Mouse (Mus musculus) forelimb bud, embryonic 11.5 days (tissue): ENCODE measurements at regions not wholly inside any gene's neighbourhood (a gene's known extent, or its start where the extent isn't known, plus 50 kb on each side); places are given as distances from the start of the nearest gene placed in this dataset.
"Not testable (repeated sequence)": the region's sequence is repeated elsewhere in the genome, so short reads cannot be mapped to it uniquely, and the experiment has no call there.

ENCODE experiments used
- DNase-seq: peaks from one replicate; pipeline ENCODE4 v3.0.0-alpha.2; 2012; ENCODE audit warnings: low read depth, low spot score

DNA sequence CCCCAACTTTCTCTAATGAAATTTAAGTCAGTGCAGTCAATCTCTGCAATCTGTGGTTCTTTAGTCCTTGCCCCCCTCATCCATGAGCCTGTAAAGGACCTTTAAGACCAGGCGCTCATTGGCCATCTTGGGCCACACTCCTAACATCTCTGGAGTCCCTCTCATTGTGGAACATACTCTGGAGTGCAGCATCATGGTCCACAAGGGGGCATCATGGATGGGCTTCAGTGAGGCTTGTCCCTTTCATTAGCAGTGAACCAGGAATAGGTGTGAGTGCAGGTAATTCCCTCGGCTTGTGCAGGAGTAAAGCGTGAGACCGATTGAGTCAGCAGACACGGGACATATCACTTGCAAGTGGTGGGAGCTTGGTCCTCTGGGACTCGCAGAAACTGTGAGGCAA is 137.7 kb downstream of the Sall1 start:
- no peak for DNase-seq

DNA sequence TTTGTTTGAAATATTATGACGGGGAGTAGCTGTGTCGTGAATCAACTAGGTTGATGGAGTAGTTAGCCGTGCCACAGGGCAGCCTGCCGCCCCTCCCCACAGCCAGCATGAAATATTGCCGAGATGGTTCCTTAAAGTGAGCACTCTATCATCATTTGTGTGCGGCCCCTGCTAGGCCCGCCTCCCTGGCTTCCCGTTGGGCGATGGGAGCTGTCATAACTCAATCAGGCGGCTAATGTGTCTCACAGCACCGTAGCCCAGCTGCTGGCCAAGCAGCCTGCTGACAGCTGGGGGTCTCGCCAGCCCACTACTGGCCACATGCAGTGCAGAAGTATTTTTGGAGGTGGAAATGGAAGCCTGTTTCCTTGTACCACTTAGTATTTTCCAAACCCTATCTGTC is 140.9 kb downstream of the Sall1 start:
- DNase-seq: peak; percentile 62

DNA sequence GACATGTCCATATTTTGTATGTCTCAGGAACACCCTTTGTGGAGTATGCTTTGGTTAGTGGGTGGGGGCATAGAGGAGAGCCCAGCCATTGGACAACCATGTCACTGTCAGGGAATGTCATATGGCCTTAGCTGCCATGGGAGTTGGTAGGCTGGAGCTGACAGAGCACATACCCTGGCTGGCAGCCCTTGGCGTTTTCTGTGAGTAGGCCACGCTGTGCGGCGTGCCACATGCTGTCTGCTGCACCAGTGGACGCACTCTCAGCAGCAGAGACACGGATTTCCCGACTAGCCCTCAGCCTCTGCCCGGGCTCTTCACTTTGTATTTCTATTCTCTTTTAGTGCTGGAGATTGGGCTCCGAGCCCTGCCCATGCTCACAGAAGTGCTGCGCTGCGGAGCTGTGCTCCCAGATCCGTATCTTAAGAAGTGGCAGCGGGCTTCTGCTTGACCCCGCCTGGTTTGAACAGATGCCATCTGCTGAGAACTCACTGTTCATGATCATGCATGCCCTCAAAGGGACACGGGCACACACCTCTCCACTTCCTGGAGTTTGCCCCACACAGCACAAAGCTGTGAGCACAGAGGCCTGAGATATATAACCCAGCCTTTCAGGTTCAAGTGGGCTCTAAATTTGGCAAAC is 160.1 kb downstream of the Sall1 start:
- DNase-seq: no peak

DNA sequence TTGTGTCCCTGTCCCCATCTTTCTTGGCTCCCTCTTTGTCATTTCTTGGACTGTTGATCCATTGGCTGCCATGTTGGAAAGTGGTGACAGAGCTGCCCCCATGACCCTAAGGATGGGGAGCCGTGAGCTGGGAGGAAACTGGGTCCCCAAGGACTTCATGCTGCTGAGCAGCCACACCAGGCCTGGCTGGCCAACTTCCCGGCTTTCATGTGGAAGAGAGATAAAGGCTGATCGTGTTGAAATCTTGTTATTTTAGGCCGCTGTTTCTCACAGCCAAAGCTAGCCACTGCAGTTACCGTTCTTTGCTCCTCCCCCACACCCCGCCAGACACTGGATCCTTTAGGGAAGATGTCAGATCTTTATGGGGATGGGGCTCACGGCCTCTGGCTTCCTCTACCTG is 164.1 kb downstream of the Sall1 start:
- no peak for DNase-seq

DNA sequence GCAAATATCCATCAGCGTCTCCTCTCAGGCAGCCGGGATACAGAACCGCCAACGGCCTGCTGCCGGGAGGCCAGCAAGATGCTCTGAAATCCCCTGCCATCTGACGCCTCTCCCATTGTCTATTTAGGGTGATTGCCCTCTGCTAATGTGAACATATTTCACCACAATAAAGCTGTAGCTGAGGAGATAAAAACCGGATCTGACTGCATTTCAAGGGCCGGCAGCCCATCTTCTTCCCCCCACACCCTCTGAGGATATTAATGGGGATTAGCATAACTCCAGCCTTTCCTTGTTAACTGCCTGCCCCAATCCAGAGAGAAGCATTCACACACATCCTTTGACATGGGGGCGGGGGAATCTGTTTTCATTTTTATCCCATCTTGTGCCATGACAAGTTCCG is 166.0 kb downstream of the Sall1 start:
- no peak for DNase-seq

DNA sequence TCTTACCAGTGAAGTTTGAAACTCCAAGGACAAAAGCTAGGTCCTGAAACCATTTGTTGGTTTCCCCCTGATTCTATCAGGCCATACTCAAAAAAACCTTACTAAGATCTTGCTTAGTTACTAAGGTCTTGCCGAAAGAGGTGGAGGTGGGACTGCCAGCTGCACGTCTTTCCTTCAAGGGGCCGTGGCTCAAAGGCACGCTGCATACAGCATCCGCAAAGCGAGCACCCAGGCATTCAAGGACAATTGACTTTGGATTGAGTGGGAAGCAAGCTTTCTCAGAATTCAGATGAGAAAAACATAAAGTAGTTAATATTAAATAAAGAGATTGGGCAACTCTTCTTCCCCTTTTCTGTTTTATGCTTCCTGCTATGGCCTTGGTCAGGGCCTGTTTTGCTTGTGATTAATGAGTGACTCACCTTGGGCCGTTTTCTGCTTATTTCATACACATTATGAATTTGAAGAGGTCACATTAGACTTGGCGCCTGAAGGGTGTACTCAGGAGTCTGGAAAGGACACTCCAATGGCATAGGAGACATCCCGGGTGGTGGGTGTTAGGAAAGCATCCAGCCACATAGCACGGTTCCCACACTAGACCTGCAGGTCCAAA is 166.1 kb downstream of the Cyld start:
- no peak for DNase-seq

DNA sequence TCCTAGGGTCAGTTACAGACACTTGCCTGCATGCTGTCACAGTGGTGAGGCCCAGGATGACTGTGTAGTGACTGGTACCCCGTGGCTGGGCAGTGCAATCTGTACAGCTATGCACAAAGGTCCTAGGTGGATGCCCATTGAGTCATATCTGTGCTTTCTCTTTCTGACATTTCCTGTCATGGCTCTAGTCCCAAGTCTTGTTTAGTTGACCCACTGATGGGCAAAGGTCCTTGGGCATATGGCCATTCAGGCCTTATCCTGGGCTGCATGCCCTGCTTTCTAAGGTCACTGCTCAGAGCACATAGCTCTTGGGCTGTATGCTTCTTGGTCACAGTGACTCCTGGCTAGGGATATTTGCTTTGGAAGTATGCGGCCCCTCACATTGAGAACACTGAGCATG is 160.4 kb downstream of the Cyld start:
- no peak for DNase-seq

DNA sequence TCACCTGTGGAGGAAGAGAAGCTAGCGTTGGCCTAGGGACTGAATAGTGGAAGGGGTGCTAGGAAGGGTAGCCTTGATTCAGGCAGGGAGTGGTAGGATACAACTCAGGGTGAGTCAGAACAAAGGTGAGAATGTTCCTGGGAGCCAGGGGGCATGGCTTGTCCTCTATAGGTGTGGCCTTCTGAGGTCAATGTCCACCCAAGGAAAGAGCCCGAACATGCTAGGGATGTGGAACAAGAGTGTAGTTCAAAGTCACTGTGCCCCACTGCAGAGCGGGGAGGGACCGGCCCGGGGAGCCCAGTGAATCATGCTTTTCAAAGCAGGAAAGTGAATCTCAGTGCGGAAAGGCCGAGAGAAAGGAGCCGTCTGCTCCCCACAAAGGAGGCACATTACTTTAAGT is 156.4 kb downstream of the Cyld start:
- no peak for DNase-seq

DNA sequence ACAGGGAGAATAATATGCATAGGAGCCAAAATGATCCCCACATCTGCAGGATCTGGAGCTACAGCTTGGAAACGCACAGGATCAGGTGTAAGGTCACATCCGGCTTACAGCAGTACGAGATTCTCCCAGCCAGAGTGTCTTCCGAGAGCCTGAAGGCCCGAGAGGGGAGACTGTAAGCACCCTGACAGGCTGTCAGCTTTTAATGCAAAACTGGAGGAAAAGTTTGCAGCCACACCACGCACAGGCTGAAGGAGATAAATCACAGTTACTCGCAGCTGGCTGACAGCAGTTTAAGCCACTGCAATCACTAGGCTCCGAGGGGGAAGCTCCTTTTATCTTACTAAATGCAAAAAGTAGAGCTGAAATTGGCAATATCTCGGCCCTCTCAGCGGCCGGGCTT is 149.1 kb downstream of the Cyld start:
- DNase-seq: peak; percentile 5

DNA sequence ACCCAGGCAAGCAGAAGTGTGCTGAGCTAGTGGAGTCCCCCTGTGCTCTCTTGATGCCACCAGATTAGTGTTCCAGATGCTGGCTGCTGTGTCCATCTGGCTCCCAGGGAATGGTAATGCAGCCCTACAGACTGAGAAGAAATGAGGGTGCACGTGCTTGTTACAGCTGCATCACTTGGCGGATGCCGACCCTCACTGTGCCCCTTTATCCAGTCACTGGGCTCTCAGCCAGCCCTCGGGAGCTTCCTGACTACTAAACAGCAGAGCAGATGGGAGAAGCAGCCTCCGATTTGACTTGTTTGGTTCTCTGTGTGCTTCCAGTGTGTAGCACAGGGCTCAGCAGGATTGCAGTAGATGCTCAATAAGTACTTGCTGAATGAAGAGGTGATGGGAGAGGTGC is 147.5 kb downstream of the Cyld start:
- DNase-seq: no peak

DNA sequence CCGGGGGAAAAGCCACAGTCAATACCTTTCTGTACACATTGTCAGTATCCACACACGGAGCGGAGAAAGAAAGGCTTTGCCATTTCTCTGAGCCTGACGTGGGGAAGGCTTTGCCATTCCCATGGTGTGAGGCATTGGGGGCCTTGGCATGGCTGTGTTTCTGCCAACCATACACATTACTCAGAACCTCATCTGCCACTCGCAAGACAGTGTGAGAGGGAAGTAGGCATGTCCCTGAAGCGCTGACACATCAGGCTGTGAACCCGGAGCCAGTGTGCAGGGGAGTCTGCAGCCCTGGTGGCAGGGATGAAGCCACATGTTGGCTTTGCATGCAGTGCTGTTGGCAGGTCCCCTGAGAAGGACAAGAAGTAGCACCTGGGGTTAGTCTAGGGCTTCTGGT is 145.6 kb downstream of the Cyld start:
- DNase-seq: no peak

DNA sequence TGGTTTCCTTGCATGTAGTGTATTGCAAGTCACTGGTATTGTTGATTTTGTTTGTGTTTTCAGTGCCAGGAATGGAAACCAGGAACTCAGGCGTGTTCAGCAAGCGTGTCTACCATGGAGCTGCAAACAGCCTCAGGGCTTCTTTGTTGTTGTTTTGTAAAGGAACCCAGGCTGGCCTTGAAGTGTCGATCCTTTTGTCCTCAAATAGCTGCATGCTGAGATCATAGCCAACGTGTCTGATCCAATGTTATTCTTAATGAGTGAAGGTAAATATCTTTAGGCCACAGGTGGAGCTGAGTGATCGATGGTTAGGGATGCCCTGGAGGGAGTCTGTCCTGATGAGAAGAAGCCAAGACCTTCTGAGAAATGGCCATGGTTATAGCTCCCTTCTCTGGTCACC is 143.3 kb downstream of the Cyld start:
- no peak for DNase-seq

DNA sequence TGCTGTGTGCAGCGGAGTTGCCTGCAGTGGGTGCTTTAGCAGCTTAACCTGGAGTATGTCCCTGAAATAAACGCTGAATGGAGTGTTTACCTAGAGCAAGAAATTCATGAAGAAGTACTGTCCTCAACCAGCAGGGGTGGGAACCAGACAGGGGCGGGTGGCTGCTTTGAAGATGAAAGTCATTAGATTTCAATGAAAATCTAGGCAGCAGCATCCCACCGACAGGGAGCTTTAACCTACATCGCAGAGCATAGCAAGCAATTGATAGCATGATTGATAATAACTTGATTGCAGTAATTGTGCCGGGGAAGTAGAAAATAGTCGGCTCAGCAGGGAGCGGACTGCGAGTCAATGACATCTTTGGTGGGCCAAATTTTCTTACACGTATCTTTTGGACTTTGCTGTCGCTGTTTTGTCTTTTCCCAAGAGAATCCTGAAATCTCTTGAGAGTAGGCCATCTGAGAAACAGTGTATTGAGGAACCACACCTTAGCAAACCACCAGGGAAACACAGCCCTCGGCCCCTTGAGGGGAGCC is 139.0 kb downstream of the Cyld start:
- no peak for DNase-seq

DNA sequence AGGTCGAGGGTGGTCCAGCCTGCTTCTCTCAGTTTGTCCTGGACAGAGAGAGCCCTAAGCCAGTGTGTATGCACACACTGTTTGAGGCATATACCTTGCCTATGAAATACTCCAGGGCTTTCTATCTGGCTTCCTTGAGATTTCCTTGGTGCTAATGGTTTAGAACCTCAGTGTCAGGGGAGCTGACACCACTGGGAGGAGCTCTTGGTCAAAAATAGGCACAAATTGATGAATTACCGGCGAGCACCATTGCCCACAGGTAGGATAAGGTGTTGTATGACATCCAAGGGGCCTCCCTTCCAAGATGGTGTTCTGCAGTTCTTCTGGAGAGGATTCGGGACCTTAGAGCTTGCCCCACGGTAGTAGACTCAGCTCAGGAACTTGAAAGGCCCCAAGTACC is 129.0 kb downstream of the Cyld start:
- no peak for DNase-seq

DNA sequence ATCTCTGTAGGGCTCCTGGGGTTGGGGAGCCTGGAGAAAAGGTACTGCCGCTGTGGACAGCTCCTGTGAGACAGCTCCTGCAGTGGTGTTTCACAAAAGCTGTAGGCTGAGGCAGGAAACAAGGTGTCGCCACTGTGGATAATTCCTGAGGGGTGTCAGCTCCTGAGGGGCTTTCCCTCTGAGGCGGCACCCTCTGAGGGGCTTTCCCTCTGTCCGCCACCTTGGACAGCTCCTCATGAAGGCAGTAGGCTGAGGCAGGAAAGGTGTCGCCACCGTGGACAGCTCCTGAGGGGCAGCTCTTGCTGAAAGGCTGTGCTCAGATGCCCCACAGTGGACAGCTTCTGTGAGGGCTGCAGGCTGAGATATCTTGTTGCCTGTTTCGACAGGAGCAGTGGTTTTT is 127.1 kb downstream of the Cyld start:
- DNase-seq: no peak

DNA sequence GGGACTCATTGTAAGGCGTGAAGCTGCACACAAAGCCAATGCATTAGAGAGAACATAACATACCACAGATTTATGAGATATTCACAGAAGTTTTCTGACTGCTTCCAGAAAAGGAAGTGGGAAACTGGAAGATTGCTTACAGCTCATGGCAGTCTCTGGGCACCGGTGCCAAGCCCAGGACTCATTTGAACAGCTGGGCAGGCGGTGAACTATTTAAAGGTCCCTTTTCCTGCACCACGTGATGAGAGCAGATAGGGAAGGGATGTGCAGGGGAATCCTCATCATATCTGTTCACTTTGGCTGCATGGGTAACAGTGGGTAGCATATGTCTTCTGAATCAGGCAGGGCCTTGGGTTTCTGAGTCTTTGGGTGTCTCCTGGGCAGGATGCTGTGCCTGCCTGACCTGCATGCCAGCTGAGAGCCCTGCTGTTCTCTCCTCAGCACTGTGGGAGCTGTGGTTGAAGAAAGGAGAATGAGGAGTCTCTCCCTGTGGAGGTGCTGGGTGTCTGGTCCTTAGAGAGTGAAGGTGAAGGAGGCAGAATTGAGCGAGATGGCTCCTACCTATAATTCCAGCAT is 123.5 kb downstream of the Cyld start:
- DNase-seq: no peak

DNA sequence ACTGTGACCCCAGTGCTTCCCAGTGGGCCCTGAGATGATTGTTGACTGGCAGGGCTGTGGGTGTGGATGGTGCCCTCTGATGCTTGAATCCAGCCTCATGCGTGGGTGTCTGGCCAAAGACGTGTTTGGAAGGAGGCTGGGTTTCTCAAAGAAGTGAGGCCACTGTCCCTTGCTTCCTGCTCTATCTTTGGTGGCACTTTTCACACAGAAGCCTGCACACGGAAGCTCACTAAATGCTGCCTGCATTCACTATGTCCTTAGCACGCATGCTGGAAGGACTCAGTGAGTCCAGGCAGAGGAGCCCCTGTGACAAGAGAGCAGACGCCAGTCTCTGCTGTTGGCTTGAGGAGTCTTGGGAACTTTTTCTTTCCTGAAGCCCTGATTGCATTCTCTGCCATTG is 119.6 kb downstream of the Cyld start:
- DNase-seq: no peak

DNA sequence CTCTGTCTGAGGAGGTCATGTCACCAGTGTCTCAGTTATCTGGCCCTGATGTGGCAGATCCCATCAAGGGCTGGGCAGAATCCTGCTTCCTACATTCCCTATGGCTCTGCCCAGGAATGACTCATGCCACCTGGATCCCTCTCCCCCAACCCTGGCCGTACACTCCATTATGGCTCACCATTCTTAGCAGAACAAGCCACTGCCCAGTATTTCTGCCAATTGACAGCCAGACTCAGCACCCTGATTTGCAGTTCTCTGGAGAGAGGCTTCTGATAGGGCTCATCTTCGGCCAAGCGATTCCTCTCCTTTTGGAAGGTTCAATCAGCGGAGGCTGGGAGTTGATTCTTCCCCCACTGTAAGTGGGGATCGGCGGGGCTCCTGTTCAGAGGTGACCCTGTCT is 117.4 kb downstream of the Cyld start:
- DNase-seq: no peak

DNA sequence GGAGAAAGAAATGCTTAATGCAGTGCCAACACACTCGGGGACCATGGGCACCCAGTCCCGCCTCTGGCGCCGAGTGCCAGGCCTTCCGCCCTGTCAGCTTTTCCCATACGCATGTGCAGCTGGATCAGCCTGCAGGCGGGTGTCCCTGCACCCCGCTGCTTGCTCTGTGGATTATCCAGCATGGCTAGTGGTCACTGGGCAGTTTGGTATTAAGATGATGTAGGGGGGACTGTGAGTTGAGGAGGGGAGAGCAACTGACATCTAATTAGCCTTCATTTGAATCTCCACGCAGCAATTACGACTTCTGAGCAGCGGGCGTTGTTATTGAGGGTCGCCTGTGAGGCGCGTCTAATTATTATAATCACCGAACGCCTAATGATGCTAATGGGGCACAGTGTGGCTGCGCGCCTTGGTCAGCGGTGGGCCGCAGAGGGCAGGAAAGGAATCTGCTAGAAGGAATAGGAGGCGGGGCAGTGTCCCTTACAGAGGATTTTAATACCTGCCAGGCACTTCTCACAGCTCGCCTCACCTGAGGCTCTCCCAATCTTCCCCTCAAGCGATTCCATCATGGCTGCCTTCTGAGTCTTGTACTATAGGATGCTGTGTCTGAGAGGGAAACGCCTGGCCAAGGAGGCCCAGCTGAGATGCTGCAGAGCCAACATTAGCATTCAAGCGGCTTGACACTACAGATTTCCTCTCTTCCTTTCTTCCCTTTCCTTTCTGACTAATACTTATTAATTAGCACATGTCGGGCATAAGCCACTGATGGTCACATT is 116.3 kb downstream of the Cyld start:
- DNase-seq: no peak

DNA sequence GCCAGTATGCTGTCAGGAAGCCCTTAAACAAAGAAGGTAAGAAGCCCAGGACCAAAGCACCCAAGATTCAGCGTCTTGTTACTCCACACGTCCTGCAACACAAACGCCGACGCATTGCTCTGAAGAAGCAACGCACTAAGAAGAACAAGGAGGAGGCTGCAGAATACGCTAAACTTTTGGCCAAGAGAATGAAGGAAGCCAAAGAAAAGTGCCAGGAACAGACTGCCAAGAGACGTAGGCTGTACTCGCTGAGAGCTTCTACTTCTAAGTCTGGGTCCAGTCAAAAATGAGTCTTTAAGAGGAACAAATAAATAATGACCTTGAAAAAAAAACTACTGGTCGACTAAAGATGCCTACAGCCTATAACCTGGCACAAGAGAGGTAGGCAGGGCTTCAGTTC is 110.0 kb downstream of the Cyld start:
- not testable (repeated sequence) for DNase-seq
